Mouse (Mus musculus) limb, embryonic 10.5 days (tissue): ENCODE results near the gene Tsnaxip1. TPM values are rescaled to one million over a fixed set of nuclear protein-coding genes. Genes with fewer than 3 reads are reported as not detected.
A peak's percentile ranks its signal among the peaks of the same experiment; 100 is the strongest.

ENCODE experiments used
- DNase-seq: peaks from one replicate; pipeline ENCODE4 v3.0.0-alpha.2; 2017; ENCODE audit warnings: low spot score
- H3K27ac ChIP-seq: fragments of 300-500 bp; sonication (generic); 2 replicates; pipeline ENCODE4 v1.5.1; 2016; ENCODE audit warnings: mild to moderate bottlenecking
- H3K27me3 ChIP-seq: fragments of 300-500 bp; sonication (generic); 2 replicates; pipeline ENCODE4 v1.6.1; 2016; ENCODE audit warnings: low read depth, mild to moderate bottlenecking; ENCODE audit not compliant: poor library complexity, severe bottlenecking
- H3K36me3 ChIP-seq: fragments of 300-500 bp; sonication (generic); 2 replicates; pipeline ENCODE4 v1.6.1; 2016; ENCODE audit warnings: mild to moderate bottlenecking, moderate library complexity
- H3K4me1 ChIP-seq: fragments of 300-500 bp; sonication (generic); 2 replicates; pipeline ENCODE4 v1.6.1; 2016
- H3K4me3 ChIP-seq: fragments of 300-500 bp; sonication (generic); 2 replicates; pipeline ENCODE4 v1.5.1; 2016; ENCODE audit warnings: mild to moderate bottlenecking, moderate library complexity
- H3K9me3 ChIP-seq: fragments of 300-500 bp; sonication (generic); replicated peaks from 2 replicates; pipeline ENCODE4 v1.6.1; 2016; ENCODE audit warnings: mild to moderate bottlenecking
- WGBS: fragments of 180-500 bp; shearing (Covaris S2); methylation state at CpG from one replicate; pipeline ENCODE4 v1.1.7; 2016; 5-methylcytosine and 5-hydroxymethylcytosine counted together
- polyA plus RNA-seq: library from polyadenylated mRNA; unstranded; fragments of >200 nt; fragmentation: Nextera tagmentation; extraction: Ambion mirVana; gene quantifications from 2 replicates; pipeline ENCODE4 v1.2.1, GENCODE M21; 2016

Tsnaxip1 gene
- polyA plus RNA-seq, 1 experiment from 2014 or later: 0.14 TPM

GRCm38 (mm10) chr8:105892432-105892831, 64.9 kb downstream of the Tsnaxip1 start:
- H3K36me3 ChIP-seq: peaks cover 75% of the 10 kb centered on the region
- no peak overlapping the region for H3K4me3 ChIP-seq
- 83% methylated on average over 6 of the region's 6 CpGs for WGBS
- no peaks in the 10 kb centered on the region for H3K27me3 ChIP-seq
- no peak overlapping the region for H3K27ac ChIP-seq
- DNase-seq: no peak
- H3K4me1 ChIP-seq: peaks cover 9% of the 10 kb centered on the region
- no peaks in the 10 kb centered on the region for H3K9me3 ChIP-seq

- Histone ChIP-seq H3K4me3 (0 out of 2 replicates have a peak within 1 kb of the TSS, but pooled peaks have one; percentile 28), H3K9me3 (no peaks in the 10 kb centered on the region), H3K36me3 (peaks cover 66% of the 10 kb centered on the region), H3K27me3 (no peaks in the 10 kb centered on the region), H3K27ac (no peak within 1 kb of the TSS; the same call in 1 of the 2 replicates), H3K4me1 (peaks cover 9% of the 10 kb centered on the region)
- DNase-seq: peak; percentile 71
- WGBS: 6% methylated on average over 11 of the region's 11 CpGs
Measured at GRCm38 (mm10) chr8:105893339-105893738, 65.8 kb downstream of the Tsnaxip1 start, which contains the start of gene Nrn1l. TSS of gene Nrn1l (plus strand) at chr8:105893567.

Other genes with a start within 250 kb of the Tsnaxip1 start
- gene Ripor1, start 222.5 kb upstream of the Tsnaxip1 start, polyA plus RNA-seq: 17.5 and 18.0 TPM in 2 replicates
- 132 and 157 TPM in 2 replicates for gene Ctcf, start 191.2 kb upstream of the Tsnaxip1 start, polyA plus RNA-seq
- 0.39 and 0.69 TPM in 2 replicates for gene Agrp, start 190.3 kb upstream of the Tsnaxip1 start, polyA plus RNA-seq
- 0.33 and 0.51 TPM in 2 replicates for gene Carmil2, start 141.5 kb upstream of the Tsnaxip1 start, polyA plus RNA-seq
- 66.1 and 74.3 TPM in 2 replicates for gene Acd, start 126.6 kb upstream of the Tsnaxip1 start, polyA plus RNA-seq
- gene Pard6a, start 126.6 kb upstream of the Tsnaxip1 start, polyA plus RNA-seq: 11.8 and 12.2 TPM in 2 replicates
- not detected in 2 replicates for gene 4933405L10Rik, start 120.1 kb upstream of the Tsnaxip1 start, polyA plus RNA-seq
- 47.0 and 56.0 TPM in 2 replicates for gene Enkd1, start 119.5 kb upstream of the Tsnaxip1 start, polyA plus RNA-seq
- 25.4 and 29.8 TPM in 2 replicates for gene Gfod2, start 69.1 kb upstream of the Tsnaxip1 start, polyA plus RNA-seq
- gene Ranbp10, start 381 bp upstream of the Tsnaxip1 start, polyA plus RNA-seq: 11.5 and 14.9 TPM in 2 replicates
- gene Cenpt, start 25.5 kb downstream of the Tsnaxip1 start, polyA plus RNA-seq: 45.6 and 49.0 TPM in 2 replicates
- gene Thap11, start 27.4 kb downstream of the Tsnaxip1 start, polyA plus RNA-seq: 85.7 and 90.8 TPM in 2 replicates
- gene Nutf2, start 32.8 kb downstream of the Tsnaxip1 start, polyA plus RNA-seq: 379 and 438 TPM in 2 replicates
- gene Edc4, start 53.1 kb downstream of the Tsnaxip1 start, polyA plus RNA-seq: 75.1 and 76.6 TPM in 2 replicates
- gene Nrn1l, start 65.8 kb downstream of the Tsnaxip1 start, polyA plus RNA-seq: 0.41 TPM in 1 of 2 replicates, not detected in the other
- gene Pskh1, start 72.7 kb downstream of the Tsnaxip1 start, polyA plus RNA-seq: 34.4 and 45.9 TPM in 2 replicates
- 1.6 and 2.0 TPM in 2 replicates for gene Ctrl, start 106.1 kb downstream of the Tsnaxip1 start, polyA plus RNA-seq
- 28.9 and 40.3 TPM in 2 replicates for gene Psmb10, start 110.7 kb downstream of the Tsnaxip1 start, polyA plus RNA-seq
- gene Lcat, start 115.7 kb downstream of the Tsnaxip1 start, polyA plus RNA-seq: 2.0 and 2.1 TPM in 2 replicates
- gene Slc12a4, start 138.4 kb downstream of the Tsnaxip1 start, polyA plus RNA-seq: 31.9 and 37.7 TPM in 2 replicates
- not detected in 2 replicates for gene Dpep3, start 151.7 kb downstream of the Tsnaxip1 start, polyA plus RNA-seq
- gene Dus2, start 163.6 kb downstream of the Tsnaxip1 start, polyA plus RNA-seq: 23.3 and 23.7 TPM in 2 replicates
- 0.21 TPM in 1 of 2 replicates, not detected in the other for gene Dpep2nb, start 178.2 kb downstream of the Tsnaxip1 start, polyA plus RNA-seq
- 22.8 and 23.2 TPM in 2 replicates for gene Ddx28, start 184.2 kb downstream of the Tsnaxip1 start, polyA plus RNA-seq
- gene Nfatc3, start 231.1 kb downstream of the Tsnaxip1 start, polyA plus RNA-seq: 7.9 TPM in 2 replicates